Mouse (Mus musculus) cerebellum, adult 2 months (tissue): Measurements from ENCODE around the gene Ntn1.

ENCODE experiments used
- CTCF ChIP-seq: fragments of 200-500 bp; IDR thresholded peaks from 2 replicates; pipeline ENCODE4 v1.5.1; 2011; ENCODE audit warnings: low read depth, mild to moderate bottlenecking, control low read depth, low read length, moderate library complexity, borderline replicate concordance; ENCODE audit not compliant: insufficient read depth
- POLR2A ChIP-seq: fragments of 200-500 bp; IDR thresholded peaks from 2 replicates; pipeline ENCODE4 v1.6.1; 2011; ENCODE audit warnings: low read length, control low read depth, borderline replicate concordance; ENCODE audit not compliant: insufficient read depth

GRCm38 (mm10) chr11:68287331-68287730, 113.3 kb downstream of the Ntn1 start:
- TF ChIP-seq CTCF (no peak), POLR2A (no peak)
